Mouse (Mus musculus): Measurements from ENCODE around the gene Pbx4. TPM values are rescaled to one million over a fixed set of nuclear protein-coding genes. Genes with fewer than 3 reads are reported as not detected.

Gene Pbx4
- total and polyA plus RNA-seq, 3 experiments, result 1.0 to 5.9 (median 2.4) TPM

- TF ChIP-seq JUND (conservative IDR thresholded peaks at IDR 0.05; ENCODE audit: low read depth, low read length) (no peak), CTCF (conservative IDR thresholded peaks at IDR 0.05 in 1 of 2, IDR thresholded peaks at IDR 0.05 in 1 of 2; ENCODE audit: low read depth in 2 of 2, low read length in 2 of 2) (no peak), POLR2AphosphoS2 (IDR thresholded peaks at IDR 0.05; ENCODE audit: low read depth, low read length) (no peak), USF1 (IDR thresholded peaks at IDR 0.05; ENCODE audit: low read depth, low read length) (no peak), POLR2A (IDR thresholded peaks at IDR 0.05; ENCODE audit: low read depth, low read length) (no peak; the same call in 1 of the 2 replicates), MXI1 (IDR thresholded peaks at IDR 0.05; ENCODE audit: low read depth, low read length) (no peak), RAD21 (IDR thresholded peaks at IDR 0.05; ENCODE audit: low read depth, low read length) (no peak), MAZ (IDR thresholded peaks at IDR 0.05; ENCODE audit: low read depth, low read length) (no peak), NELFE (IDR thresholded peaks at IDR 0.05; ENCODE audit: low read depth, low read length) (no peak), RCOR1 (conservative IDR thresholded peaks at IDR 0.05; ENCODE audit: low read depth, low read length) (no peak), NRF1 (IDR thresholded peaks at IDR 0.05; ENCODE audit: low read depth, low read length) (no peak), E2F4 (IDR thresholded peaks at IDR 0.05; ENCODE audit: insufficient replicate concordance, low read depth, low read length) (no peak), ELF1 (IDR thresholded peaks at IDR 0.05; ENCODE audit: low read depth, low read length) (no peak), CHD2 (IDR thresholded peaks at IDR 0.05; ENCODE audit: low read length) (no peak), JUN (IDR thresholded peaks at IDR 0.05; ENCODE audit: insufficient read depth, low read depth, low read length) (no peak), MYC (IDR thresholded peaks at IDR 0.05; ENCODE audit: low read depth, low read length) (no peak), BHLHE40 (IDR thresholded peaks at IDR 0.05; ENCODE audit: low read depth, low read length) (no peak), MAX (IDR thresholded peaks at IDR 0.05; ENCODE audit: low read length) (no peak), ZKSCAN1 (IDR thresholded peaks at IDR 0.05; ENCODE audit: borderline replicate concordance, low read depth, low read length) (no peak), USF2 (conservative IDR thresholded peaks at IDR 0.05; ENCODE audit: low read depth, low read length) (no peak)
- no peak for DNase-seq (ENCODE audit: extremely low read depth)
- dilution Hi-C loops (cut with MboI; ENCODE audit: extremely low pct_ligation_motif_present, extremely low pct_unique_long_range_greater_than_20kb, low sequenced_read_pairs) (no loop called here), in situ Hi-C loops (cut with MboI; ENCODE audit: low pct_ligation_motif_present, low pct_unique_long_range_greater_than_20kb, low sequenced_read_pairs) (no loop called here)
- Histone ChIP-seq H3K4me2 (ENCODE audit: insufficient read depth, low read depth, poor library complexity, severe bottlenecking) (no peak overlapping the region), H3K27ac (ENCODE audit: insufficient read depth, low read depth) (no peak overlapping the region), H3K9ac (ENCODE audit: insufficient read depth, low read depth) (no peak overlapping the region), H3K9me3 (replicated peaks; ENCODE audit: low read length) (no peaks in the 10 kb centered on the region), H3K4me1 (ENCODE audit: control insufficient read depth in 1 of 2, insufficient read depth in 2 of 2) (peaks cover 0 to 12% of the 10 kb centered on the region in 2 experiments; a peak in 3 of 4 replicates), H3K79me2 (replicated peaks; ENCODE audit: control insufficient read depth, extremely low read depth, insufficient read depth, poor library complexity, severe bottlenecking) (no peaks in the 10 kb centered on the region), H3K27me3 (replicated peaks) (no peaks in the 10 kb centered on the region), H3K36me3 (replicated peaks in 1 of 2; ENCODE audit: control insufficient read depth in 1 of 2, insufficient read depth in 1 of 2, low read length in 1 of 2) (peaks cover 44 to 54% of the 10 kb centered on the region in 2 experiments), H3K4me3 (replicated peaks in 1 of 3; ENCODE audit: low read depth in 2 of 3, low read length in 2 of 3, poor library complexity in 1 of 3) (no peak overlapping the region)
These were observed 74.8 kb downstream of the Pbx4 start for GRCm38 (mm10) chr8:69907106-69907505.

DNA sequence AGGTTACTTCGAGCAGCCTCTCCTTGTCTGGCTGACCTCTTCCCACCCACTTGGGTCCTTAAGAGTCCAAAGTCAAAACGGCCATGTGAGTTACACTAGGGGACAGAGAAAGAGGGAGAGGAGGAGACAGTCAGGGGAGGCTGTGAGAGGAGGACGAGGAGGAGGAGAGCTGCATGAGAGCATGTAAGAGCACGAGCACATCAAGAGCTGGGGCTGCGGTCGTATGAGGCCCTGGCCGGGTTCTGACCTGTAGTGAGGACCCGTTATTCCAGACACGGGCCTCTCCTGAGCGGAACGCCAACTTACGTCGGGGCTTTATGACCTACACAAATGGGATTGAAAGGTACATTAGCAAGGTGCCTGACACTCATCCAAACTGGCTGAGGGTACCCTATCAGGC, 79.6 kb downstream of the Pbx4 start:
- DNase-seq (ENCODE audit: extremely low read depth), result no peak
- dilution Hi-C loops (cut with MboI; ENCODE audit: extremely low pct_ligation_motif_present, extremely low pct_unique_long_range_greater_than_20kb, low sequenced_read_pairs), result no loop called here
- no peak overlapping the region for H3K9ac ChIP-seq (ENCODE audit: insufficient read depth, low read depth)
- no peak overlapping the region for H3K27ac ChIP-seq (ENCODE audit: insufficient read depth, low read depth)
- no peaks in the 10 kb centered on the region for H3K79me2 ChIP-seq (replicated peaks; ENCODE audit: control insufficient read depth, extremely low read depth, insufficient read depth, poor library complexity, severe bottlenecking)
- in situ Hi-C loops (cut with MboI; ENCODE audit: low pct_ligation_motif_present, low pct_unique_long_range_greater_than_20kb, low sequenced_read_pairs), result no loop called here
- no peak overlapping the region for H3K4me2 ChIP-seq (ENCODE audit: insufficient read depth, low read depth, poor library complexity, severe bottlenecking)
- H3K4me1 ChIP-seq (ENCODE audit: control insufficient read depth in 1 of 2, insufficient read depth in 2 of 2), result no peaks in the 10 kb centered on the region
- H3K4me3 ChIP-seq (replicated peaks in 1 of 3; ENCODE audit: low read depth in 2 of 3, low read length in 2 of 3, poor library complexity in 1 of 3), result no peak overlapping the region
- no peaks in the 10 kb centered on the region for H3K9me3 ChIP-seq (replicated peaks; ENCODE audit: low read length)
- peaks cover 87 to 99% of the 10 kb centered on the region in 2 experiments for H3K36me3 ChIP-seq (replicated peaks in 1 of 2; ENCODE audit: control insufficient read depth in 1 of 2, insufficient read depth in 1 of 2, low read length in 1 of 2)
- no peak for TF ChIP-seq USF2 (conservative IDR thresholded peaks at IDR 0.05; ENCODE audit: low read depth, low read length)
- no peak for TF ChIP-seq MAZ (IDR thresholded peaks at IDR 0.05; ENCODE audit: low read depth, low read length)
- no peak for TF ChIP-seq JUND (conservative IDR thresholded peaks at IDR 0.05; ENCODE audit: low read depth, low read length)
- TF ChIP-seq ZNF384 (IDR thresholded peaks at IDR 0.05; ENCODE audit: low read depth, low read length), result no peak
- TF ChIP-seq CHD1 (IDR thresholded peaks at IDR 0.05; ENCODE audit: low read depth, low read length), result no peak
- no peak for TF ChIP-seq NRF1 (IDR thresholded peaks at IDR 0.05; ENCODE audit: low read depth, low read length)
- TF ChIP-seq ELF1 (IDR thresholded peaks at IDR 0.05; ENCODE audit: low read depth, low read length), result no peak
- no peak for TF ChIP-seq USF1 (IDR thresholded peaks at IDR 0.05; ENCODE audit: low read depth, low read length)
- no peak for TF ChIP-seq GABPA (IDR thresholded peaks at IDR 0.05; ENCODE audit: insufficient replicate concordance, low read depth, low read length)
- TF ChIP-seq CTCF (conservative IDR thresholded peaks at IDR 0.05 in 1 of 2, IDR thresholded peaks at IDR 0.05 in 1 of 2; ENCODE audit: low read depth in 2 of 2, low read length in 2 of 2), result no peak
- TF ChIP-seq MAFK (IDR thresholded peaks at IDR 0.05; ENCODE audit: insufficient replicate concordance, low read length), result no peak
- TF ChIP-seq RCOR1 (conservative IDR thresholded peaks at IDR 0.05; ENCODE audit: low read depth, low read length), result no peak
- TF ChIP-seq MXI1 (IDR thresholded peaks at IDR 0.05; ENCODE audit: low read depth, low read length), result no peak
- no peak for TF ChIP-seq MYC (IDR thresholded peaks at IDR 0.05; ENCODE audit: low read depth, low read length)
- no peaks in the 10 kb centered on the region for H3K27me3 ChIP-seq (replicated peaks)

All from CH12.LX (cell line).